Mouse (Mus musculus): ENCODE data around the gene Ctps.
"Not testable (repeated sequence)": the region's sequence is repeated elsewhere in the genome, so short reads cannot be mapped to it uniquely, and the experiment has no call there.

Gene Ctps

GRCm38 (mm10) chr4:120569486-120570437, at the start of gene Ctps:
TSS of gene Ctps (minus strand) at chr4:120570276.
- peak; percentile 94 for DNase-seq

GRCm38 (mm10) chr4:120616199-120617025, 46.3 kb upstream of the Ctps start:
- DNase-seq, result no peak

- DNase-seq, result peak; percentile 13
Measured at GRCm38 (mm10) chr4:120615528-120616081, 45.5 kb upstream of the Ctps start.

GRCm38 (mm10) chr4:120614644-120615043, 44.6 kb upstream of the Ctps start:
- no peak for DNase-seq

- peak; percentile 15 for DNase-seq
Measured at GRCm38 (mm10) chr4:120613691-120614329, 43.7 kb upstream of the Ctps start.

GRCm38 (mm10) chr4:120612304-120613080, 42.4 kb upstream of the Ctps start:
- no peak for DNase-seq

GRCm38 (mm10) chr4:120611005-120611404, 40.9 kb upstream of the Ctps start:
- no peak for DNase-seq

- no peak for DNase-seq
Measured at GRCm38 (mm10) chr4:120606941-120607340, 36.9 kb upstream of the Ctps start.

GRCm38 (mm10) chr4:120602669-120603068, 32.6 kb upstream of the Ctps start:
- DNase-seq, result no peak

- no peak for DNase-seq
Measured at GRCm38 (mm10) chr4:120601774-120602173, 31.7 kb upstream of the Ctps start.

GRCm38 (mm10) chr4:120598922-120599321, 28.8 kb upstream of the Ctps start:
- DNase-seq, result no peak

GRCm38 (mm10) chr4:120596210-120596609, 26.1 kb upstream of the Ctps start:
- not testable (repeated sequence) for DNase-seq

GRCm38 (mm10) chr4:120590973-120591372, 20.9 kb upstream of the Ctps start:
- DNase-seq, result no peak

- DNase-seq, result peak; percentile 63
Measured at GRCm38 (mm10) chr4:120589815-120590422, 19.8 kb upstream of the Ctps start.

GRCm38 (mm10) chr4:120589070-120589469, 19.0 kb upstream of the Ctps start:
- no peak for DNase-seq

- DNase-seq, result no peak
Measured at GRCm38 (mm10) chr4:120588445-120588844, 18.4 kb upstream of the Ctps start, which contains the start of gene Gm8439. TSS of gene Gm8439 (plus strand) at chr4:120588745.

GRCm38 (mm10) chr4:120586986-120587385, 16.9 kb upstream of the Ctps start:
- DNase-seq, result no peak

GRCm38 (mm10) chr4:120581711-120582110, 11.6 kb upstream of the Ctps start:
- no peak for DNase-seq

- no peak for DNase-seq
Measured at GRCm38 (mm10) chr4:120580894-120581293, 10.8 kb upstream of the Ctps start.

- no peak for DNase-seq
Measured at GRCm38 (mm10) chr4:120571691-120572090, 1.6 kb upstream of the Ctps start.

- no peak for DNase-seq
Measured at GRCm38 (mm10) chr4:120571070-120571464, 991 bp upstream of the Ctps start.

Measured in lung, postnatal 14 days (tissue).